Mouse (Mus musculus) kidney, adult 18-20 months (tissue): ENCODE measurements around the gene Card10.

Experiments
- DNase-seq: peaks from one replicate; pipeline ENCODE4 v3.0.0; 2021

Gene Card10

GRCm38 (mm10) chr15:78801571-78801970, 1.3 kb downstream of the Card10 start:
- no peak for DNase-seq

- DNase-seq = no peak
Measured at GRCm38 (mm10) chr15:78799029-78799428, 3.8 kb downstream of the Card10 start.

DNA sequence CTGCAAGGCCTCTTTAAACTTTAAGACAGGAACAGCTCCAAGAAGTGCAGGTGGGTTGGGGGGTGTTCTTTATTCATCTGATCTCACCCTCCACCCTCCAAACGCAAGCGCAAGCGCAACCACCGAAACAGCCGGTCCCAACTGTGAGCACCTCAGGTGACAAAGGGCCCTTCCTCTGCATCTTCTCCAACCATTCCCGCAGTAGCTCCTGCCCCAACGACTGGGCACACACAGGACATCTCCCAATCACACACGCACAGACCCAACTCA, 5.8 kb downstream of the Card10 start:
- DNase-seq = no peak

DNA sequence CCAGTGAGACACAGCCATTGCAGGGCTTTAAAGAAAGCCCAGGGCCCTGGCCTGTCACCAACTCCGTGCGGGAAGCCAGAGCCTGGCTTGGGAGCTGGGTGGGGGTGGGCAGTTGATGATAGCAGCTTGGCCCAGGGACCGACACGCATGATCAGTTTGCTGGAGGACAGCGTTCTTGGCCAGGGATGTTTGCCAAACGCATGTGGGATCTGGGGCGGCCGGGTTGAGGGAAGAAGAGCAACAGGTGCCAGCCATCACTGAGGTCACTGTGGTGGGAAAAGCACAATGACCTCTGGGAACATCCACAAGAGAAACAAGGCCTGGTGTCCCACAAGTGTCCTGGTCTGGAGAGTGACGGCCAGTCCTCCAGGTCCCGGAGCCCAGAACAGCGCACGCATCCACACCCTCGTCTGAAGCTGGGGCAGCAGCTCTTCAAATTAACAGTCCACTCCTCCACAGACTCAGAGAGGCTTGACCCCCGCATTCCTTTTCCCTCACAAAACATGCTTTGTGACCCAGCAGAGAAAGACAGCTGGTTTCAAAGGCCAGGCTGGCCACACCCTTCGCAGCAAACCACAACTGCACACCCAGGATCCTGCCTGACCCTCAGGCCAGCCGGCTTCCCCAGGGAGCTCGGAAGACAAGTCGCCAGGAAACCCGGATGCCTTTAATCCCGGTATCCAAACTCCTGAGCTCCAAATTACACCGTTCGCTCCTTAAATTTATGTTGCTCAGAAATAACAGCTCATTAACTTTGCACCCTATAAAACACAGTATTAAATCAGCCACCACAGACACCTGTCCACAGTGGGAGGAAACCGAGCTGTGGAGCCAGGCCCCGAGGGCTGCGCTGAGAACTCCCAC, 6.4 kb downstream of the Card10 start:
- DNase-seq = peak; percentile 74

DNA sequence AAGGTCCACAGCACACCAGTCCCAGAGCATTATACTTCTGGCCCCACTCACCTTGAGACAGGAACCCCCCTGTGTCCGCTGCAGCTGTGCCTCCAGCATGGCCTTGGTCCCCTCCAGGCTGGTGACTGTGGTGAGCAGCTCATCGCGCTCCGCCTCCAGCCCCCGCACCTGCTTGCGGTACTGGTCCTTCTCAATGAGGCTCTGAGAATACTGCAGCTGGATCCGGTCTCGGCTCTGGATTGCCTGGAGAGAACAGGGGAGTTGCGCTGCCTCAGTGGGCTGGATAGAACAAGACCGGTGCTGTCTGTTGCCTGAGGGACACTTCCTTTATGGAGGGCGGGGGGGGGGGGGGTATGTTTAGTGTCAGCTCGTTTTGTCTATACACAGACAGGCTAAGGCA, 11.9 kb downstream of the Card10 start:
- no peak for DNase-seq

- DNase-seq = peak; percentile 91
Measured at GRCm38 (mm10) chr15:78790451-78790850, 12.4 kb downstream of the Card10 start.

DNA sequence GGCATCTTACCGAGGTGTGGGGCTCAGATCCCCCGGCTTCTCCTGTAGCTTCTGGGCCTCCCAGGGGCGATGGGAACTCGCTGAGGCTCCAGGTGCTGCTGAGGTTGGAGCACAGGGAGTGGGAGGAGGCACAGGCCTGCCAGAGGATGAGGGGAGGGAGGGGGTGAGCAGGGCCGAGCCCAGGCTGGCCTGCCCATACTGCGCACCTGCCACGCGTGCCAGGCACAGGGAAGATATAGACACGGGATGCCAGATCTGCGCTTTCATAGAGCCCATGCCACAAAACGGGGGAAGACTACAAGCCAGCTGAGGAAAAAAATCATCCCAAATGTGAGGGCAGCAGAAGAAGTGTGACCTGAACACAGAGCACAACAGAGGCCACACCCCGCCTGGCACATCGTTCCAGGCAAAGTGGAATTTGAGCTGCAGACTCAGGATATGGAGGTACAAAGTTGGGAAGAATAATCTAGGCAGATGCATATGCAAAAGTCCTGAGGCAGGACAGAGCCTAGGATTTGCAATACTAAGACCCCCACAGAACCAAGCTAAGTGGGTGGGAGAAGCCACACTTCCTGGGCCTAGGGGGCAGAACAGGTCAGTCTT, 13.0 kb downstream of the Card10 start:
- DNase-seq = peak; percentile 50

DNA sequence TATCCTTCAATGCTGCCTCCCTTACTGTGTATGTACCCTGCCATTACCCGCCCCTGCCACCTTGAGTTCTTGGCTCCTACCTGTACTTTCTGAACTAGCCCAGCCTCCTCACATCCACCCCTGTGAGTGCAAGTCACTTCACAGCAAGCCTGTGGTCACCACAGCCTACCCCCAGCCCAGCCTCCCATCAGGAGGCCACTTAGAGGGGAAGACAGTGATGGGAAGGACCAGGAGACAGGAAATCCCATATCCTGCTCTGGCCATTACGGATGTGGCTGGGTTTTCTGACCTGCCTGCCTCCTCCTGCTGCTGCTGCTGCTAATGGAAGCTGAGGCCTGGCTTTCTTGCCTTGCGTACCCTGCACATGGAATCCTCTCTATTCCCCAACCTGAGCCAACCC, 14.8 kb downstream of the Card10 start:
- DNase-seq = no peak

- DNase-seq = peak; percentile 58
Measured at GRCm38 (mm10) chr15:78787287-78787856, 15.5 kb downstream of the Card10 start.

DNA sequence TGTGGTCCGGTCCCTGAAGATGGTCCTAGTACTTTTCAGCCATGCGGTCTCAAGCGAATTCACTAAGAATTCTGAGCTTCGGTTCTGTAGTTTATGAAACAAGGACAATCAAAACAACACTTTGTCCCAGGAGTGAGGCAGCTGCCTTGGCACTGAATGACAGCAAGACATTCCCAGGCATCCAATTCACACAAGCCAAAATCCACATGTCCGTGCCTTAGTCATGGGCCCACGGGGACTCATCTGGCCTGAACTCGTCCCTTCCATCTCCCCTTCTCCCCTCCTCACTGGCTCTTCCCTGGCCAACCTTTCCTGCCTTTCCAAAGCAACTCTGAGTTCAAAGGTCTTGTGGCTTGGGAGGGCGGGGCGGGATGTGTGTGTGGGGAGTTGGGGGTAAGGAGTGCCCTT, 16.4 kb downstream of the Card10 start:
- no peak for DNase-seq

DNA sequence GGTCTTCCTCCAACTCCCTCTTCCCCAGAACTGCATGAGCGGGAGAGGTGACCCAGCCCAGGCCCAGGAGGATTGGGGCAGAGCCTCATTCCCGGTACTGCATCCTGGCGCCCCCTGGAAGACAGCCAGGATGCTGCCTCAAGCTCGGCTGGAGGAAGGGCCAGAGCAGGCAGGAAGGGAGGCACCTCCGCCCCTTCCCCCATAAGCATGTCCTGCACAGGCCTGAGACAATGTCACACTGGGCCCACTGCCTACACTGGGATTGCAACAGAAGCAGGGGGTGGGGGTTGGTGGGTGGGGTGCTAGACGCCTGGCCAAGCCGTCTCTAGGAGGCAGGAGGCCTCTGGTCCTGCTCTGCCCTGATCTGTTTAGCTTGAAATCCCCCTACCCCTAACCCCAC, 16.9 kb downstream of the Card10 start:
- DNase-seq = peak; percentile 65

- no peak for DNase-seq
Measured at GRCm38 (mm10) chr15:78785258-78785657, 17.6 kb downstream of the Card10 start.

GRCm38 (mm10) chr15:78784520-78784919, 18.3 kb downstream of the Card10 start:
- DNase-seq = no peak

- DNase-seq = no peak
Measured at GRCm38 (mm10) chr15:78782348-78783103, 20.3 kb downstream of the Card10 start.

DNA sequence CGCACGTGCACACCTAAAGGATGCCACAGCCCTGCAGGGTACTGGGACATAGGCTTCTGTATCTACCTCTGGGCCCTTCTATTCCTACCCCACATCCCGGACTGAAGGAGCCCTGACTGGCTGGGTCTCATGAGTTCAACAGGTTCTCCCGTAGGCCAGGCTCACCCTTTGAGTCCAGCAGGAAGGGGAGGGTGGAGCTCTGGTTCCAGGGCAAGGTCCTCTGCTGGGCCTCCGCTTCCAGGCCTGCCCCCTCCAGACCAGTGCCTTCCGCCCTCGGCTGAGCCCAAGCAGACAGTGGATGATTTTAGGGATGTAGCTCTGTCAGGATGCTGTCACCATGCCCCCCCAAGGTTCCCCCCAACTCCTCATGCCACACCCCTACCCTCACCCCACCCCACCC, 21.9 kb downstream of the Card10 start:
- peak; percentile 70 for DNase-seq

DNA sequence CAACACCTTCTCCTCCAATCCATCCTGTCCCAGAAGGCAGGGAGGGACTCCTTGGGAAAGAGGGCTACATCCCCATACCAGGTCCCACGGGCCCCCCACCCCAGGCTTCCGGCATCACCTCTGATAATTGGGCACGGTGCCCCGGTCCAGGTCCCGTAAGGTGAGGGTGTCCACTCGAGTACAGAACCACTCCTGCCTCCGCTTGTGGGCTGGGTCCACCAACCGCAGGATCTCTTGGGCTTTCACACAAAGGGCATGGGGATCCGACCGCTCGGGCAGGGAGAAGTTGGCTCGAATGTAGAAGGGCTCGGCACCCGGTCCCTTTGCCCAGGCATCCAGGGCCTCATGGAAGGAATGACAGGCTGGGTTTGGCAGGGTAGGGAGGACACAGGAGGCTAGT, 22.5 kb downstream of the Card10 start:
- no peak for DNase-seq

GRCm38 (mm10) chr15:78779690-78780089, 23.2 kb downstream of the Card10 start:
- no peak for DNase-seq

DNA sequence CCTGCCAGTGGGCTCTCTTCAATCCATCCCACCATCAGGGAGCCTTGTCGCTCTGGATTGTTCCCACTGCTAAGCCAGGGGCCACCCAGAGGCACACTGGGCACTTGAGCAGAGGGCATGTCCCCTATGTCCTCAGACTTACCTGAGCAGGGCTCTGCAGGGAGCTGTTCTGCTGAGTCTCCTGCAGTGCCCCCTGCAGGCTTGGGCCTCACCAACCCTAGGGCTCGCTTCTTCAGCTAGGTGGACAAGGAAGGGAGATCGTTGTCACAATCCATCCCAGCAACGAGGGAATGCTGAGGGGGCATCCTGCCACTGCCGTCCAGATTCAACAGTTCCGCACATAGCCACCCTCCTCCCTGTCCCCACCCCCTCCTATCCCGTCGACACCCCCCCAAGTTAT, 23.6 kb downstream of the Card10 start:
- no peak for DNase-seq

GRCm38 (mm10) chr15:78778077-78778870, 24.6 kb downstream of the Card10 start:
- peak; percentile 92 for DNase-seq

DNA sequence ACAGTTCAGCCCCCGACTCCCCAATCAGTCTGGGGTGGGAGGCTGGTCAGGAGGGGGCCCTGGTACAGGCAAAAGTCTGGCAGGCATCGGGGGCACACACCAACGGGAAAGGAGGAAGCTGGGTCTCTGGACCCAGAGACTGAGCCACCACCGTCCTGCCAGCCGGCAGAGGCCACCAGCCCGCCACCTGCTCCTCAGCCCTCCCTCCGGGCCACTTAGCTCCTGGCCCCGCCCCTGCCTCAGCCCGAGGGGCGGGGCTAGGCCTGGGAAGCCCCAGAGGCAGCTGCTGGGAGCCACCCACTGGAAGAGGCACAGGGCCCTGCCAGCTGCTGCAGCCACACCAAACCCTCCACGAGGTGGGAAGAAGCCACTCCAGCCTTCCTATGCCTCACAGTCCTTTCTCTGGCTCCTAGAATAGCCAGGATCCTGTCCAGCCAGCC, 29.5 kb downstream of the Card10 start, which contains the start of gene Mfng:
Mfng (minus strand) TSS at position 186 of the 440 bp plus-strand sequence.
- peak; percentile 73 for DNase-seq

DNA sequence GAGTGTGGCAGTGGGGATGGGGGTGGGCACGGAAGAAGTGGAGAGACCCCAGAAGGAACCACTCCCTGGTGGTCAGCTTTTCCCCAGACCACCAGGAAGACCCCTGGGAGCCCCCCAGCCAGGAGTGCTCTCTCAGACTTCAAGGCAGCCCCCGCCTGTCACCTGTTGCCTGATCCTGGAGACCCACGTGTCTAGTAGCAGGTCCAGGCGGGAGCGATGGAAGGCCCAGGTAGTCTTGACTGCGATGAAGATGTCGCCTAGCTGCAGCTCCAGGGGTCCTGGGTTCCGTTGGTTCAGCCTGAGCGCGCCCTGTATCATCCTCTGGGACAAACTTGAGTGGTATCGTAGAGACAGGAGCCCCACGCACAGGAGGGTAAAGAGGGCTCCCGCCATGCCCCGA, 30.0 kb downstream of the Card10 start:
- DNase-seq = no peak

- no peak for DNase-seq
Measured at GRCm38 (mm10) chr15:78772368-78772763, 30.5 kb downstream of the Card10 start.
